Mouse (Mus musculus): ENCODE data around the gene Ghrhr.

- TF ChIP-seq CTCF (IDR thresholded peaks at IDR 0.05; ENCODE audit: borderline replicate concordance, insufficient read depth, low read length) (no peak), POLR2A (IDR thresholded peaks at IDR 0.05; ENCODE audit: low read depth, low read length) (no peak)
Observed at GRCm38 (mm10) chr6:55351712-55352111, 24.4 kb upstream of the Ghrhr start.

Data from embryonic fibroblast, embryonic 13.5 days (primary cell).